Mouse (Mus musculus) erythroblast, adult 5-6 weeks (primary cell): Measurements from ENCODE around the gene Hoxb2. TPM values are rescaled to one million over a fixed set of nuclear protein-coding genes. Genes with fewer than 3 reads are reported as not detected.

Source experiments
- ATAC-seq: replicated peaks from 2 replicates; pipeline ENCODE4 v1.8.0; 2016; ENCODE audit warnings: moderate number of reproducible peaks, mild to moderate bottlenecking, moderate TSS enrichment, inconsistent platforms; ENCODE audit not compliant: poor library complexity, low FRiP score, severe bottlenecking
- total RNA-seq, 2 experiments: library from RNA; stranded (forward) in 1 of 2; stranded (reverse) in 1 of 2; fragments of 150-400 nt in 1 of 2; fragments of 200-764, 138-1000 nt in 1 of 2; gene quantifications; 2 replicates each; pipeline versions ENCODE4 v1.2.3 to v1.2.4; 2015 to 2017; ENCODE audit warnings: low replicate concordance in 2 of 2

Hoxb2 gene
- total RNA-seq, 2 experiments from 2014 or later = not detected

DNA sequence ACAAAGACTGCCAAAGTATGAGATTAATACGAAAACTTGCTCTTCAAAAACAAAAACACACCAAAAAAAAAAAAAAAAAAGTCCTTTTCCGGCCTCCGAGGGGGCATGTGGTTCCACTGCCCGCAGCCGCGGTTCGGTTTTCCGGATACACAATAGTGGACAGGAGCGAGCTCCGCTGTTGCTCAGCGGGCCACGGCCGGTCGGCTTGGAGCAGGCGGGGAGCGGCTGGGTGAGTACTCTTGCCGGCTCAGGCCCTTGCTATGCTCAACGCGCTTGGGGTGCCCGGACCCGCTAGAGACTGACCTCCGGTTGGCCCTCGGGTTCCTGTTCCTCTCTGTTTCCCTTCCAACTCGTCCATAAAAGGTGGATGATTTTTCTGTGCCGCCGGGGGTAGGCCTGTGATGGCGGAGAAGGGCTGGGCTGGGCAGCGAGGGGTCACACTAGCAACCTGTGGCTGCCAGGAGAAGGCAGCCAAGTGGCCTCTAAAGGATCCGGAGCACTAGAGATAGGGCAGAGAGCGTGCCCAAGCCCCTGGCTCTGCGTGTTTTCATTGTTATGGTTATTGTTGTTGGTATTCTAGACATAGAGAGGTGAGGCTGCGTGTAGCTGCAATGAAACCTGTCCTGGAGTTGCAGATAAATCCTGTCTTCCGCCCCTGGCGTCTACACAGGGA, 35.5 kb upstream of the Hoxb2 start:
- no peak for ATAC-seq

DNA sequence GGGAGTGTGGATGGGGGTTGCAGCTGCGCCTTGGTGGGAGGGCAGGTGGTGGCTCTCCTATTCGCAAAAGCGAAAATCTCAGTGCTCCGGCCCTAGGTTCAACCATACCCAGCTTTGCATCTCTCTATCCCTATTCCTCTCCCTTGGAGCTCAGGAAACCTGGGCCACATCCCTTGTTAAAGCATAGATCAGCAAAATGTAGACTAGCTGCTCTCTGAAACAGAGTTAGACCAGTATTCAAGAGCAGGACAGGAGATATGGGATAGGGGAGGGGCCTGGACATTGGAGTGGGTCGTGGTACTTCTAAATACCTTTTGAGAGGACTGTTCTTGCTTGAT, 35.0 kb upstream of the Hoxb2 start:
- ATAC-seq = no peak

DNA sequence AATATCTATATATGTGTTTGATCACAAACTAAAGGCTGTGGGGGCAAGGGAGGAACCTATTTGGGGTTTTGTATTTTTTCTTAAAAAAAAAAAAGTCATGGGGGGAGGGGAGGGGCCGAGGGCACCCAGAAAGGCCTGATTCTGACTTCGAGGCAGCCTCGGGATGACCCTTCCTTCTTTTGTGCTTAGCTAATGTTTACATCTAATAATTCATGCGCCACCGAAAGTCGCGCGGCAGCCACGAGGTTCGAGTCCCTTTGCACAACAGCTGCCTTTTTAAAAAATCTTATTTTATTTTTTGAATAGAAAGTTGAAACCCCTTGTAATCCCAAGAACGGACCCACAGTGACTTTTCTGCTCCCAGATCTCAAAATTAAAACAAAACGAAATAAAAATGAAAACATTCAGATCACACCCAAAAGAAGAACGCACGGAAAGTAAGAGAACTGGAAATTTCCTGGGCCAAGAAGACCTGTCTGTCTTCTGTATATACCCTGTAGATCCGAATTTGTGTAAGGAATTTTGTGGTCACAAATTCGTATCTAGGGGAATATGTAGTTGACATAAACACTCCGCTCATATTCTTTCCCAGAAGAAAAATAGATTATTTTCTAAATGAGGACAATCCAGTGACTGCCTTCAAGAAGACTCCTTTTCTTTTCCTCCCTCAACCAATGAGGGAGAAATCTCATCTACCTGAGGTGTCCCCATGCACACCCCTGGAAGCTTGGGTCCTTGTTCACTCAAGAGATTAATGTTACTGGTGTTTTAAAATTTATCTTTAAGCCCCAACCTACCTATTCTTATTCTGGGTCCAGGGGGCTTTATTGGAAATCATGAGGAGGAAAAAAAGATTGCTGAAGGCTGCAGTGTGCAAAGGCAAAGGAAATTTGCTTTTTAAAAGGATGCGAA, 33.4 kb upstream of the Hoxb2 start:
- no peak for ATAC-seq

DNA sequence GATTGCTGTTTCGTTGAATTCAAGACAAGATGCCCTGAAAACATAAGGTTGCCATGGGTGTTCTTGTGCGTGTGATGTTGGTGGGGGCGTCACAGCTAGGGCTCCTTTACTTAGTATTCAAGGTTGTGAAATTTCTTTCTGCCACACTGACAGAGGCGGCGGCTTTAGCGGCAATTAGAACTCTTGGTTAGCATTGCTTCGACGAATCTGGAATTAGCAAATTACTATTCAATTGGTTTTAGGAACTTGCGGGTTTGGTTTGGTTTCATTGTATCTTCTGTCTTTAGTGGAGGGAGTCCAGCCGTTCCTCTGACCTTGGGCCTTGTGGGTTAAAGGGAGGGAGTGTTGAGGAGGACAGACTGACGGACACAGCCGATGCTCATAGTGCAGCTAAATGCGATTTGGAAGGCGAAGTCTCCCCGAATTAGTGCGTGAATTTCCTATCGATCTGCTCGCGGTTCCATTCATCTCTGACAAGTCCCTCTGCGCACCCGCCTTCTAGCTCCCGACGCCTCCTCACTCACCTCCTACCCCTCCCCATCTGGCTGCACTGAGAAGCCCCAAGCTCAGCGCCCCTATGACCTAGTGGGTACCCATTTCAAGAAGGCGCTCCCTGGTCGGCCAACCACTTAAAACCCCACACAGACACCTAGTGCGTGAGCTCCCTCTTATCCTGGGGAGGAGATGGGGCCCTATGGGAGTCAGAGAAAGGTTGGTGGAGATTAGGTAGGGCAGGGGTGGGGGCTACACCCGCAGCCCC, 32.5 kb upstream of the Hoxb2 start, which contains the start of gene Hoxb4:
TSS of gene Hoxb4 (plus strand) at position 660 of the 760 bp plus-strand sequence.
- ATAC-seq = no peak

DNA sequence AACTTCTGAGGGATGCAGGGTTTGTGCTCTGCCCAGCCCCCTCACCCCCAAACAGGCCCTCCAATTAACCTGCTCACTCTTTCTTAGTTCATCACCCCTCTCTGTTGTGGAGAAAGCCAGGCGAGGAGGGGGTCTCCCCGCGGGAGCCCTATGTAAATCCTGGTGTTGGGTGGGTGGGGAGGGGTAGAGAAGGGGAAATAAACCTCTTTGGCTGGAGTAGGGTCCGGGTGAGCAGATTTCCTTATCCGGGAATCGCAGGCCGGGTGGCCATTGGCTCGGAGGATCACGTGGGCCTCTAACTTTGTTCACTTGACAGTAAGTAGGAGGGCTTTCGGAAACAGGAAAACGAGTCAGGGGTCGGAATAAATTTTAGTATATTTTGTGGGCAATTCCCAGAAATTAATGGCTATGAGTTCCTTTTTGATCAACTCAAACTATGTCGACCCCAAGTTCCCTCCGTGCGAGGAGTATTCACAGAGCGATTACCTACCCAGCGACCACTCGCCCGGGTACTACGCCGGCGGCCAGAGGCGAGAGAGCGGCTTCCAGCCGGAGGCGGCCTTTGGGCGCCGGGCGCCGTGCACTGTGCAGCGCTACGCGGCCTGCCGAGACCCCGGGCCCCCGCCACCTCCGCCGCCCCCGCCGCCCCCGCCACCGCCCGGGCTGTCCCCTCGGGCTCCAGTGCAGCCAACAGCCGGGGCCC, 31.8 kb upstream of the Hoxb2 start:
- ATAC-seq = no peak

DNA sequence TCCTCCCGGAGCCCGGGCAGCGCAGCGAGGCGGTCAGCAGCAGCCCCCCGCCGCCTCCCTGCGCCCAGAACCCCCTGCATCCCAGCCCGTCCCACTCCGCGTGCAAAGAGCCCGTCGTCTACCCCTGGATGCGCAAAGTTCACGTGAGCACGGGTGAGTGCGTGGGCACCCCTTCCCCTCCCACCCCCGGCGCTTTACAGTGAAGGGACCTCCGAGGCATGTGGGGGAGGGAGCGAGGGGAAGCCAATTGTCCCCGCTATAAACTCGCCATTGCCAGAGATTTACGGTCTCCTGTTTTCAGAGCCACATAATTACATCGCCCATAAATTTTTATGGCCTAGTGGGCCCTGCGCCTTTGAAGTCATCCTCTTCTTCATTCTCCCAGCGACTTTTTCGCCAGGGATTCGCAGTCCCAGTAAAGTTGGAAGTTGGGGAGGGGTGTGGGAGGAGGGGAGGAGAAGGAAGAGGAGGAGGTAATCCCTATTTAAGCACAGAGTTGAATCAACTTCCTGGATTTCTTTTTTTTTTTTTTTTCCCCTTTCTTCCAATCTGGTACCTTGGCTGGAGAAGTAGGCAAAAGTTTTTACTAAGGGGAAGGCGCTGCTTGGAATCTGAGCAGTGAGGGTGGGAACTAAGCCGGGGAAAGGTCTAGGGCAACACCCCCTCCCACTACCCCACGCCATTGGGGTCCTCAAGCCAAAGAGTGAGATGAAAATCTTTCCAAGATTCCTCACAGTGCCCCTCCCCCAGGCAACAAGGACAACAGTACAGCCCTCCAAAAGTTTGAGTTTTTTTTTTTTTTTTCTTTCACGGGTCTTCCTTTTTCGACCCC, 31.0 kb upstream of the Hoxb2 start:
- ATAC-seq = no peak

DNA sequence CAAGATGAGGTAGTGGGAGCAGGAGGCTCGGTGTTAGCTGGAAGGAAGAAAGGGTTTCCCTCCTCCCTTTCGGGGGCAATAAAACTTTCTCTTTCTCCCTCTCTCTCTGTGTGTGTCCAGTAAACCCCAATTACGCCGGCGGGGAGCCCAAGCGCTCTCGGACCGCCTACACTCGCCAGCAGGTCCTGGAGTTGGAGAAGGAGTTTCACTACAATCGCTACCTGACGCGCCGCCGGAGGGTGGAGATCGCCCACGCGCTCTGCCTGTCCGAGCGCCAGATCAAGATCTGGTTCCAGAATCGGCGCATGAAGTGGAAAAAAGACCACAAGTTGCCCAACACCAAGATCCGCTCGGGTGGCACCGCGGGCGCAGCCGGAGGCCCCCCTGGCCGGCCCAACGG, 30.4 kb upstream of the Hoxb2 start:
- ATAC-seq = no peak

DNA sequence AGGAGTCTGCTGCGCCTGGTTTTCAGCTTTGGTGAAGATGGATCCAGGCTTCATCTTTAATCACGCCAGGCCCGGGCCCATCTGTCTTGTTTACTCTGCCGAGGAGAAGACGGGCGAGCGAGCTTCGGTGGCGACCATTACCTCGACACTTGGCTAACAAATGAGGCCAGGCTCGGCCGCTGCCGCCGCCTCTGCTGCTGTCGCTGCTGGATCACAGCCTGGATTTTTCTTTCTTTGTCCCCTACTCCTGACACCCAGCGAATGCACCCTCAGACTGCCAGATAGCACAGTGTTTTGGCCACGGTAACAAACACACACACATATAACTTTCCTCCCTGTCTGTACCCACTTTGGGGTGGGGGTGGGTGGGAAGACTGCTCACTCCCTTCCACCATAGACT, 29.6 kb upstream of the Hoxb2 start:
- no peak for ATAC-seq

DNA sequence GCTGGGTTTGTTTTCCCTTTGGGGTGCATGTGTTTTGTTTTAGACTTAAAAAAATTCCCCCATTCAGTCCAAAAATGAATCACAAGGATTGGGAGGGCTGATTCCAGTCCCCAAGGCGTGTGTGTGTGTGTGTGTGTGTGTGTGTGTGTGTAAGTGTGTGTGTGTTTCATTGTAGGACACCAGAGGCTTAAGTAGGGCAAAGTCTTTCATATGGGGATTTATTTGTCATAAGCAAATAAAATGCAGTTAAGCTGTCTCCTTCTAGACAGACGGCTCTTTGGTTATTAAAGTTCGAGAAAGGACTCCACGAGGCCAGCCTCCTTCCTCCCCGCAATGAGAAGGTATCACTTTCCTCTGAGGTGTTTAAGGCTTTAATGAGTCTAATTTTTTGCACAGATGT, 28.5 kb upstream of the Hoxb2 start:
- ATAC-seq = no peak

DNA sequence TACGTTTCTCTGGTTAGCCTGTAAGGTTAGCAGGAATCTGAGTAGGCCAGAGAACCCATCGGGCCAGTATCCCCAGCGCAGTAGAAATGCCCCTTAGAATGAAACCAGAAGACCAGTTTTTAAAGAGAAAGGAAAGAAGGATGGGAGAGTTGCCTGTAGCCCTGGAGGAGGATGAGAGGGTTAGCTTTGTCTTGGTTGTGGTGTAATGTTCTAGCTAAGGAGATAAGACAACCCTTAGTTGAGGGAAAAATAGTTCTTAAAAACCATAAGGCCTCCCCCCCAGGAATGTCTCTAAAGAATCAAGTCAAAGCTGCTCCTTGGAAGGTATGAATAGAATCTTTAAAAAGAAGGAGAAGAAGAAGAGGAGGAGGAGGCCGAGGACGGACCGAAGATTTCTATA, 27.6 kb upstream of the Hoxb2 start:
- no peak for ATAC-seq

DNA sequence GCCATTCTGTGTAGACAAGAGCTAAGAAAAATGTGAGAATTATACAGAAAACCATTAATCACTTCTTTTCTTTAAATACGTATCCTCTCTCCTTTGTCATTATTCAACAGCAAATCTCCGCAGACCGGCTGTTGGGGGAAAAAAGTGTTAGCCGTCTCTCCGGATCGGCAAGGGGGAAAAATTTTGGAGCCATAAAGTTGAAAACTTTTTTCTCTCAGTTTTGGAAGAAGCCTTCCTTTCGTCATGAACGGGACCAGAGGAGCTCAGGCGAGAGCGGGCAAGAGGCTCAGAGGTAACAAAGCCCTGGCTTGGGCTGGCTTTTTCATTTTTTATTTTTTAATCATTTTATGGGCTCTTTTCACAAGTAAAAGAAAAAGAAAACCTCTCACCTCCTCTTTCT, 27.2 kb upstream of the Hoxb2 start, which contains the start of gene Hoxb3:
TSS of gene Hoxb3 (plus strand) at position 173 of the 400 bp plus-strand sequence.
- no peak for ATAC-seq

DNA sequence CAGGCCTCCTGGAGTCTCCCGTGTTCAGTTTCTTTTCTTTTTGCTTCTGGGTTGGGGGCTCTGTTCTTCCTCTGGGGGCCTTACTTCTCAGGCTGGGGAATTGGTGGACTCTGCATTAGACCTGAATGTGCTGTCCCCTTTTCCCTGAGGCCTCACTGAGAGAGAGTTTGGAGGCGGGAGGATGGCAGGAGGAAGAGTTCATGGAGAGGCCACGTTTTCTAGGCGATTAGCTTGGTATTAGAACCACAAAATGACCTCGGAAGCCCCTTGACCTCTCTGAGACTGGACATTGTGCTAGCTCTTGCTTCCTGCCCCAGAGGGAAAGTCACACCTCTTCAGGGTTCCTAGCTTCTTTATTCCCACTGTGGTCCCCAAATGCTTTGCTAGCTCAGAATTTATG, 26.2 kb upstream of the Hoxb2 start:
- ATAC-seq = no peak

DNA sequence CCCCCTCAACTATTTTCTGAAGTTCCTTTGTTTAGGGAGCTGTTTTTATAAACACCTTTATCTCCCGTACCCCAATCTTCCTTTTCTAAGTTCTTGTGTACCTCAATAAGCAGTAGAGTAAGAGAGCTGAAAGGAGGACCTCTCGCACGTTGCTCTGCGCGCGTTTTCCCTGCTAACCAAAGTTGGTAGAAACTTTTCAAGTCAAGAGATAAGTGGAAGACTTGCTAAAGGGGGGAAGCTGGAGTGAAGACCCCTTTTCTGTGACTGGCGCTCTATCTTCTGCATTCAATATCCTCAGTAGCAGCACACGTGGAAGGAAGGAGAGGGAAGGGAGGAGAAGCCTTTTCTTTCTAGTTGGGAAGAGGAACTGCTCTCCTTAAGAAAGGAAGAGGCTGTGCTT, 25.4 kb upstream of the Hoxb2 start:
- no peak for ATAC-seq

DNA sequence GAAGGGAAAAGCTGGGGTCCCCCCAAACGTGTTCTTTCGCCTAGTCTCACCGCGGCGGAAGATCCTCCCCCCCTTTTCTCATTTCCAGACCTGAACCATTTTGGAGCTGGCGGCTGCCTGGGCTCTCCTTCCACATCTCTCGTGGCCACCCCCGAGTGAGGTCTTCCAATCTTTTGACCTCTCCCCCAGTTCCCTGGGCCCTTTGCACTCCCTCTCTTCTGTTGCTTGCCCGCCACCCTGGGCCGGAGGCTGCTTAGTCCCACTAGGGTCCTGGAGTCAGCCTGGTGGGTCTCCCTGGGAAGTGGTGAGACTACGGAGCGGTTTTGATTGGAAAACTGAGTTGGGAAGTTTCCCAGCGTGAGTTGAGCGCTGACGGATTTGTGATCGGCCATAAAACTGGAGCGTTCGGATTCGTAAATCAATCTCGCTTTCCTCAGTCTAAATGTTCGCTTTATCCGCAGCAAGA, 24.5 kb upstream of the Hoxb2 start:
- ATAC-seq = no peak

DNA sequence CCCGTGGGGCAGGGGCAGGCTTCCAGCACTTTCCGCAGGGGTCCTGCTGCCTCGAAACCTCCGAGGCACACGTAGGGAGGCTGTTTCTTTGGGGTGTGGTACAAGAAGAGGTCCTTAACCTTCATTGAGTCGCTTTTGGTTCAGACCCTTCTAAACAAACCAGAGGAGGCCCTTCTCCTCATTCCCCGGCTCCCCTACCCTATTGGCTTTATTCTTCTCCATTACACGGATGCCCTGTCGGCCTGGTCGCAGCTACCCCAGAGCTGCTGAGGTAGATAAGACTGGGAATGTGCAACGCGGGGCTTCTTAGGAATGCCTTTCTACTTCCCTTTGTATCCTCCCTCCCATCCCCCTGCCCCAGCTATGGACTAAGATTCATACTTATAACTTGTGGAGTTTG, 23.6 kb upstream of the Hoxb2 start:
- no peak for ATAC-seq

DNA sequence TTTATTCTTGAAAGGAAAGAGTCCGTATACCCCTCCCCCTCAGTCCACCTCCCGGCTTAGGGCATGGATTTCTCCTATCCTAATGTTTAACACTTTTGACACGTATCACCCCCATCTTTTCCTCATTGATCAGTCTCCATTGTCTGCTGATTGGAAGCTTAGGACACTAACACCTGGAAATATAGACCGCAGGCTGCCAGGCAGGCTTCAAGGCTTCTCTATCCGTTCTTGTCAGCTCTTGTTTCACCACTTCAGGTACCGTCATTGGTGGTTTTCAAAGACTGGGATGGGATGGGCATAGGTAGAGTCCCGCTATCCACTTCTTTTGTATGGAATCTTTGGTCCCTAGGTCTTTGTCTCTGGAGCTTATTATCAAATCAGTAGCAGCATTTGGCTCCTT, 23.2 kb upstream of the Hoxb2 start:
- ATAC-seq = no peak

DNA sequence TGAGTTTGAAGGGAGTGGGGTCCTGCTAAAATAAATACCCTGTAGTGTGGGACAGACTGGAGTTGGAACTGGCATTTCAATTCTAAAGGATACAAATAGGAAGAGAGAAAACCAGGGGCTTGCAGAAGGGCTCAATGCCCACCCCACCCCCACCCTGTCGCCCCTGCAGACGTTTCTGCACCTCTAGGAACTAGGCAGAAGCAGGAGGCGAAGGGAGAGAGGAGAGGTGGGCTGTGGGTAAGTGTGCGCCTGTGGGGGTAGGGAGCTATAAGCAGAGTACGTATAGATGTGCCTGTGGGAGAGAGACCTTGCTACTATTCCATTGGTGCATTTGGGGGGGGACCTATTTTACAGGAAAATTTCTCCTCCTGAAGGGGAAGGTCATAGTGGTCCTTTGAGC, 22.6 kb upstream of the Hoxb2 start:
- ATAC-seq = no peak

DNA sequence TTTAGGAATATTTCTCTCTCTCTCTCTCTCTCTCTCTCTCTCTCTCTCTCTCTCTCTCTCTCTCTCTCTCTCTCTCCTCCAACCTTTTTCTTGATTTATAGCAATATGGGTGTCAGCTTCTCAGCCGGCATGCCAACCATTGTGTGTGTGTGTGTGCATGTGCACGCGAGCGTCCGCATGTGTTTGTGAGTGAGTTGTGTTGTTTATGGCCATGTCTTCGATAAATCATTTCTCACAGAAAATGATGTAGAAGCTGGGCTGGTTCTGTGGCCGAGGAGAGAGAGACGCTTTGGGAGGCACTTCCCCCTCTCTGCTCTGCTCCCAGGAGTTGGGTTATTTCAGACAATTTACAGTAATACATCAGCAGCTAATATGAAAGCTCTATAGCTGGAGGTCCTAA, 21.7 kb upstream of the Hoxb2 start:
- ATAC-seq = no peak

DNA sequence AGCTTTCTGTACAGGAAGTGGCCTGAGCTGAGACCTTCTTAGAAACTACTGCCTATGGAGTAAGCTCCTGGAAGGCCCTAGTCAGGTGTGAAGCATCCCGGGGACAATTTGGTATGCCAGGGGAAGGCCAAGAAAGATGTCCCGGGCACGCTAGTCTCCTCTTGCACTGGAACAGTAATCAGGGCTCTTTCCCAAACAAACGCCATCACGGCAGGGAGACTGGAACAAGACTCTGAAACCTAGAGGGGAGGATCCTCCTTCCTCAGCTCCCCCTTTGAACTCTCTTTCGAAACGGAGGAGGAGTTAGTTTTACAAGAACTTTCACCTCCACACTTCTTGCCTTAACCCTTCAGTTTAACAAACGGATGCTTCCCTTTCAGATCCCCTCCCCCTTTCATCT, 18.2 kb upstream of the Hoxb2 start:
- ATAC-seq = no peak
